Mouse (Mus musculus) MEL (cell line): ENCODE measurements around the gene Prkch.

Source experiments
- CTCF ChIP-seq, 3 experiments: IDR thresholded peaks in 2 of 3; conservative IDR thresholded peaks in 1 of 3; 2 replicates each; pipeline ENCODE4 v1.5.1; 2011 to 2012; ENCODE audit warnings: low read length in 3 of 3, low read depth in 2 of 3, mild to moderate bottlenecking in 2 of 3, improper control_type of control experiment in 1 of 3, inconsistent platforms in 1 of 3, mixed read lengths in 1 of 3, moderate library complexity in 1 of 3; ENCODE audit not compliant: control insufficient read depth in 1 of 3, insufficient read depth in 1 of 3, poor library complexity in 1 of 3, severe bottlenecking in 1 of 3
- ELF1 ChIP-seq: IDR thresholded peaks from 2 replicates; pipeline ENCODE4 v1.6.1; 2014; ENCODE audit warnings: low read depth, mild to moderate bottlenecking, inconsistent platforms, low read length, improper control_type of control experiment, moderate library complexity
- EP300 ChIP-seq, 2 experiments: IDR thresholded peaks; 2 replicates each; pipeline ENCODE4 v1.6.1; 2011; ENCODE audit warnings: improper control_type of control experiment in 2 of 2, low read length in 2 of 2, low read depth in 1 of 2, mild to moderate bottlenecking in 1 of 2
- GABPA ChIP-seq: IDR thresholded peaks from 2 replicates; pipeline ENCODE4 v1.6.1; 2012; ENCODE audit warnings: low read depth, mild to moderate bottlenecking, inconsistent platforms, low read length, improper control_type of control experiment, moderate library complexity
- GATA1 ChIP-seq: IDR thresholded peaks from 2 replicates; pipeline ENCODE4 v1.6.1; 2011; ENCODE audit warnings: low read depth, low read length, improper control_type of control experiment
- MEF2A ChIP-seq: IDR thresholded peaks from 2 replicates; pipeline ENCODE4 v1.6.1; 2014; ENCODE audit warnings: low read depth, mild to moderate bottlenecking, inconsistent platforms, low read length, improper control_type of control experiment; ENCODE audit not compliant: poor library complexity, insufficient replicate concordance, severe bottlenecking; ENCODE audit errors: extremely low read depth
- POLR2A ChIP-seq, 2 experiments: IDR thresholded peaks; 2 replicates each; pipeline ENCODE4 v1.6.1; 2011 to 2012; ENCODE audit warnings: low read length in 2 of 2, mild to moderate bottlenecking in 2 of 2, control low read depth in 1 of 2, improper control_type of control experiment in 1 of 2, low read depth in 1 of 2, moderate library complexity in 1 of 2; ENCODE audit not compliant: control insufficient read depth in 1 of 2, insufficient read depth in 1 of 2, poor library complexity in 1 of 2
- POLR2AphosphoS5 ChIP-seq: IDR thresholded peaks from 2 replicates; pipeline ENCODE4 v1.6.1; 2012; ENCODE audit warnings: low read depth, borderline replicate concordance, mild to moderate bottlenecking, inconsistent platforms, low read length, moderate library complexity, mixed read lengths
- USF1 ChIP-seq: IDR thresholded peaks from 2 replicates; pipeline ENCODE4 v1.6.1; 2014; ENCODE audit warnings: low read depth, mild to moderate bottlenecking, inconsistent platforms, low read length, improper control_type of control experiment, moderate library complexity
- ZC3H11A ChIP-seq: IDR thresholded peaks from 2 replicates; pipeline ENCODE4 v1.6.1; 2012; ENCODE audit warnings: low read depth, mild to moderate bottlenecking, inconsistent platforms, low read length, improper control_type of control experiment

GRCm38 (mm10) chr12:73685875-73686274, 101.3 kb downstream of the Prkch start:
- no peak for TF ChIP-seq CTCF (IDR thresholded peaks at IDR 0.05 in 2 of 3, conservative IDR thresholded peaks at IDR 0.05 in 1 of 3; ENCODE audit: control insufficient read depth in 1 of 3, insufficient read depth in 1 of 3, low read depth in 2 of 3, low read length in 3 of 3, poor library complexity in 1 of 3, severe bottlenecking in 1 of 3)
- TF ChIP-seq ELF1: no peak
- no peak for TF ChIP-seq GATA1
- no peak for TF ChIP-seq POLR2AphosphoS5
- TF ChIP-seq MEF2A: no peak
- TF ChIP-seq GABPA: no peak
- TF ChIP-seq ZC3H11A: no peak
- no peak for TF ChIP-seq EP300 (IDR thresholded peaks at IDR 0.05; ENCODE audit: low read depth in 1 of 2, low read length in 2 of 2)
- TF ChIP-seq USF1: no peak
- TF ChIP-seq POLR2A (IDR thresholded peaks at IDR 0.05; ENCODE audit: control insufficient read depth in 1 of 2, insufficient read depth in 1 of 2, low read depth in 1 of 2, low read length in 2 of 2, poor library complexity in 1 of 2): no peak
